Mouse (Mus musculus): ENCODE results near the gene Akap6.

- TF ChIP-seq CTCF (IDR thresholded peaks at IDR 0.05; ENCODE audit: control insufficient read depth, insufficient read depth, insufficient replicate concordance, low read depth, low read length): no peak
- TF ChIP-seq POLR2A (IDR thresholded peaks at IDR 0.05; ENCODE audit: control insufficient read depth, low read depth, low read length): no peak
Observed at GRCm38 (mm10) chr12:52739326-52739725, 40.1 kb downstream of the Akap6 start.

All from testis, adult 2 months (tissue).